ENCODE assay signal across 20 mouse cellular contexts in genomic region chr9:64594442-64594841, GRCm38 (mm10).
DNase-seq lines count a peak whose midpoint lies in the region; ATAC-seq and TF ChIP-seq lines count a peak whose summit lies in the region.
"Had no signal": no experiment of that assay in that cellular context is flagged by ENCODE, and none has a peak within 500 bp of the region (broad histone marks: within the 10 kb centered on the region; RNA-seq: fewer than 3 reads in every experiment).

No protein-coding gene starts in this region.

- no peak overlapping the region for H3K9ac ChIP-seq in liver, adult 2 months (ENCODE audit: low read depth, low read length)
- no peak overlapping the region for H3K9ac ChIP-seq in liver, embryonic 11.5 days (ENCODE audit: low read depth, low read length)
- H3K9ac ChIP-seq: embryonic facial prominence, embryonic 12.5 days; hindbrain, embryonic 14.5 days; intestine, embryonic 15.5 days; liver, embryonic 12.5 days had no signal

- TF ChIP-seq POLR2A in liver, adult 2 months (IDR thresholded peaks at IDR 0.05; ENCODE audit: extremely low read depth, insufficient read depth, low read length): no peak
- TF ChIP-seq POLR2A in cerebellum, adult 2 months (IDR thresholded peaks at IDR 0.05; ENCODE audit: borderline replicate concordance, insufficient read depth, low read length): no peak

- no peaks in the 10 kb centered on the region for H3K79me2 ChIP-seq in liver, adult 2 months (ENCODE audit: control insufficient read depth, insufficient read depth, low read length)

- H3K27me3 ChIP-seq in liver, adult 2 months (ENCODE audit: control insufficient read depth, insufficient read depth, low read length): no peaks in the 10 kb centered on the region
- peaks cover 3% of the 10 kb centered on the region; the same call in 1 of the 2 replicates for H3K27me3 ChIP-seq in liver, embryonic 11.5 days (replicated peaks; ENCODE audit: control insufficient read depth, insufficient read depth, low read length)
- no peaks in the 10 kb centered on the region for H3K27me3 ChIP-seq in cerebellum, adult 2 months (ENCODE audit: control insufficient read depth, insufficient read depth, low read length)
- H3K27me3 ChIP-seq: embryonic facial prominence, embryonic 12.5 days; intestine, embryonic 15.5 days had no signal

- DNase-seq in heart, adult 18-20 months: peak; percentile 26 to 29
- DNase-seq in heart, postnatal 4 days: no peak
- peak; percentile 82 for DNase-seq in liver, adult 2 months (ENCODE audit: extremely low read depth, low read depth, low spot score)
- DNase-seq in liver, embryonic 11.5 days (ENCODE audit: low spot score): no peak
- peak; percentile 55 to 60 for DNase-seq in cerebellum, adult 2 months
- DNase-seq in cerebellum, postnatal 25 days: peak; percentile 55 to 72
- DNase-seq in adrenal gland, postnatal 10 days: no peak
- DNase-seq in adrenal gland, adult 18-20 months (ENCODE audit: low spot score in 2 of 2): no peak
- DNase-seq: kidney, adult 8-10 months; kidney, postnatal 10 days; lung, adult 18-20 months; lung, postnatal 10 days; right cerebral cortex, postnatal 14 days; spleen, adult 18-20 months had no signal

- no peaks in the 10 kb centered on the region for H3K9me3 ChIP-seq in liver, embryonic 11.5 days (ENCODE audit: control insufficient read depth, low read length)
- H3K9me3 ChIP-seq: embryonic facial prominence, embryonic 12.5 days; heart, embryonic 10.5 days; intestine, embryonic 15.5 days had no signal

- no peak for TF ChIP-seq CTCF in liver, adult 2 months (IDR thresholded peaks at IDR 0.05; ENCODE audit: low read depth, low read length)
- no peak for TF ChIP-seq CTCF in cerebellum, adult 2 months (IDR thresholded peaks at IDR 0.05; ENCODE audit: borderline replicate concordance, insufficient read depth, low read depth, low read length)

- WGBS in liver, adult 2 months: 36% methylated on average over 8 of the region's 8 CpGs
- 74% methylated on average over 8 of the region's 8 CpGs for WGBS in liver, embryonic 11.5 days
- 31% methylated on average over 8 of the region's 8 CpGs for WGBS in cerebellum, adult 2 months

- no peak overlapping the region for H3K4me2 ChIP-seq in liver, embryonic 11.5 days
- H3K4me2 ChIP-seq: embryonic facial prominence, embryonic 12.5 days; hindbrain, embryonic 14.5 days; intestine, embryonic 15.5 days; liver, embryonic 12.5 days; midbrain, embryonic 11.5 days had no signal

- ATAC-seq in liver, embryonic 11.5 days (replicated peaks; ENCODE audit: low FRiP score): no peak
- ATAC-seq: liver, embryonic 12.5 days had no signal

- peaks cover 18% of the 10 kb centered on the region for H3K4me1 ChIP-seq in liver, adult 2 months (ENCODE audit: control insufficient read depth, insufficient read depth, low read length)
- H3K4me1 ChIP-seq in liver, embryonic 11.5 days (replicated peaks; ENCODE audit: control insufficient read depth, insufficient read depth, low read length): peaks cover 20% of the 10 kb centered on the region
- H3K4me1 ChIP-seq in cerebellum, adult 2 months (ENCODE audit: control insufficient read depth, insufficient read depth, low read length): peaks cover 54% of the 10 kb centered on the region

- H3K27ac ChIP-seq in liver, adult 2 months (replicated peaks; ENCODE audit: insufficient read depth, low read depth, low read length): no peak overlapping the region
- no peak overlapping the region for H3K27ac ChIP-seq in liver, embryonic 11.5 days (ENCODE audit: low read depth, low read length)
- no peak overlapping the region for H3K27ac ChIP-seq in cerebellum, adult 2 months (ENCODE audit: insufficient read depth, low read length)
- H3K27ac ChIP-seq: embryonic facial prominence, embryonic 12.5 days; heart, embryonic 10.5 days; hindbrain, embryonic 14.5 days; intestine, embryonic 15.5 days; liver, embryonic 12.5 days had no signal

- H3K36me3 ChIP-seq in liver, adult 2 months (ENCODE audit: control insufficient read depth, insufficient read depth, low read length): no peaks in the 10 kb centered on the region
- H3K36me3 ChIP-seq in liver, embryonic 11.5 days (ENCODE audit: control insufficient read depth, insufficient read depth, low read length): no peaks in the 10 kb centered on the region
- H3K36me3 ChIP-seq: embryonic facial prominence, embryonic 12.5 days; heart, embryonic 10.5 days; intestine, embryonic 15.5 days; liver, embryonic 12.5 days had no signal

- no peak overlapping the region for H3K4me3 ChIP-seq in liver, adult 2 months (ENCODE audit: insufficient read depth, low read depth, low read length)
- H3K4me3 ChIP-seq in liver, embryonic 11.5 days (ENCODE audit: low read depth, low read length): no peak overlapping the region
- H3K4me3 ChIP-seq in cerebellum, adult 2 months (replicated peaks; ENCODE audit: insufficient read depth, low read depth, low read length): no peak overlapping the region
- H3K4me3 ChIP-seq: embryonic facial prominence, embryonic 12.5 days; heart, embryonic 10.5 days; intestine, embryonic 15.5 days; liver, embryonic 12.5 days had no signal

Comparison
In these comparisons a context has a peak if more than half of its experiments do, and no peak if none do; other contexts are left out.
1. DNase-seq: peak in heart, adult 18-20 months (2 of 2), liver, adult 2 months (single experiment), cerebellum, adult 2 months (2 of 2) and cerebellum, postnatal 25 days (2 of 2); none in heart, postnatal 4 days (single experiment), liver, embryonic 11.5 days (single experiment), adrenal gland, postnatal 10 days (single experiment) and adrenal gland, adult 18-20 months (0 of 2).